Mouse (Mus musculus) embryonic facial prominence, embryonic 13.5 days (tissue): ENCODE measurements at regions not wholly inside any gene's neighbourhood (a gene's known extent, or its start where the extent isn't known, plus 50 kb on each side); places are given as distances from the start of the nearest gene placed in this dataset.

Experiments
- ATAC-seq: fragments of 200-750 bp; cut with Nextera tagmentation; 2 replicates; pipeline ENCODE4 v1.8.0; 2017; ENCODE audit warnings: low read depth; ENCODE audit not compliant: insufficient number of reproducible peaks, insufficient read depth, low FRiP score, low TSS enrichment
- H3K27ac ChIP-seq: fragments of 300-500 bp; sonication (generic); 2 replicates; pipeline ENCODE4 v1.5.1; 2015; ENCODE audit warnings: moderate library complexity, mild to moderate bottlenecking, inconsistent platforms
- H3K27me3 ChIP-seq: fragments of 300-500 bp; sonication (generic); 2 replicates; pipeline ENCODE4 v1.6.1; 2015; ENCODE audit warnings: mild to moderate bottlenecking, inconsistent platforms
- H3K36me3 ChIP-seq: fragments of 300-500 bp; sonication (generic); 2 replicates; pipeline ENCODE4 v1.6.1; 2015; ENCODE audit warnings: mild to moderate bottlenecking, inconsistent platforms
- H3K4me1 ChIP-seq: fragments of 300-500 bp; sonication (generic); 2 replicates; pipeline ENCODE4 v1.6.1; 2015; ENCODE audit warnings: inconsistent platforms
- H3K4me2 ChIP-seq: fragments of 300-500 bp; sonication (generic); 2 replicates; pipeline ENCODE4 v1.6.1; 2015; ENCODE audit warnings: moderate library complexity, mild to moderate bottlenecking, inconsistent platforms
- H3K4me3 ChIP-seq: fragments of 300-500 bp; sonication (generic); 2 replicates; pipeline ENCODE4 v1.5.1; 2015; ENCODE audit warnings: mild to moderate bottlenecking, inconsistent platforms
- H3K9ac ChIP-seq: fragments of 300-500 bp; sonication (generic); 2 replicates; pipeline ENCODE4 v1.6.1; 2015; ENCODE audit warnings: mild to moderate bottlenecking, inconsistent platforms
- H3K9me3 ChIP-seq: fragments of 300-500 bp; sonication (generic); 2 replicates; pipeline ENCODE4 v1.6.1; 2016; ENCODE audit warnings: inconsistent platforms
- WGBS: fragments of 180-500 bp; shearing (Covaris S2); methylation state at CpG from one replicate; pipeline ENCODE4 v1.1.7; 2015; ENCODE audit warnings: mixed read lengths; 5-methylcytosine and 5-hydroxymethylcytosine counted together

- no peak for ATAC-seq
- H3K9ac ChIP-seq = no peak overlapping the region
- WGBS = 80% methylated on average over 3 of the region's 3 CpGs
- H3K9me3 ChIP-seq = no peaks in the 10 kb centered on the region
- no peaks in the 10 kb centered on the region for H3K36me3 ChIP-seq
- H3K27ac ChIP-seq = no peak overlapping the region
- H3K27me3 ChIP-seq = no peaks in the 10 kb centered on the region
- H3K4me3 ChIP-seq = no peak overlapping the region
- no peak overlapping the region for H3K4me2 ChIP-seq
- H3K4me1 ChIP-seq = 0 out of 2 replicates have a peak, but pooled peaks cover 4% of the 10 kb centered on the region
These were observed 2092.3 kb downstream of the 4930444P10Rik start for GRCm38 (mm10) chr1:14000605-14001395.

GRCm38 (mm10) chr1:13998178-13998708, 2094.9 kb downstream of the 4930444P10Rik start:
- no peak for ATAC-seq
- Histone ChIP-seq H3K4me3 (no peak overlapping the region), H3K9me3 (no peaks in the 10 kb centered on the region), H3K27ac (no peak overlapping the region), H3K27me3 (no peaks in the 10 kb centered on the region), H3K9ac (no peak overlapping the region), H3K4me1 (0 out of 2 replicates have a peak, but pooled peaks cover 4% of the 10 kb centered on the region), H3K4me2 (no peak overlapping the region), H3K36me3 (no peaks in the 10 kb centered on the region)
- WGBS = 92% methylated on average over 9 of the region's 11 CpGs

DNA sequence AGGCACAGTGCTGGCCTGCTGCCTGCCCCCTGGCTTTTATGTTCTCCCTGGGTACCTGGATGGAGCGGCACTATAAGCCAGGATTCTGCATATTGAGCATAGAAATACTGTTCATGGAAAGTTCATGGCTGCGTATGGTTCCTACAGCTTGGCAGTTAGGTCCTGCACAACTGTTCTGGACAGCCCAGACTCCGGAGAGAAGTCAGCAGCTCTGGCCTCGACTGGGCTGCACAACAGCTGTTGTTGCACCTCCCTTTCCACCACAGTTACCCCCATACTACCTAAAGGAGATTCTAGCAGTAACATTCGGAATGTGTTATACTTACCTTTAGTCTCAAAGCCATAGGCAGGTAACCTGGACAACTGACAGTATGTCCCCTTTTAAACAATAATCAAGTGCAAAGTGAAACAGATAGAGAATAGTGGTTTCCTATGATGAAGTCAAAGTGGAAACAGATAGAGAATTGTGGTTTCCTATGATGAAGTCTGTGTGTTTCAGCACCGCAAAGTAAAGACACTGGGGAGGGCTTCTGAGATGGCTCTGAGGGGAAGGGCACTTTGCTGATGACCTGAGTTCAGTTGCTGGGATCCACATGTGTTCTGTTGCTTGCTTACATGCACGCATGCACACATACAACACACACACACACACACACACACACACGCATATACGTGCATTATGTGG, 2099.2 kb downstream of the 4930444P10Rik start:
- WGBS = 90% methylated on average over 9 of the region's 9 CpGs

DNA sequence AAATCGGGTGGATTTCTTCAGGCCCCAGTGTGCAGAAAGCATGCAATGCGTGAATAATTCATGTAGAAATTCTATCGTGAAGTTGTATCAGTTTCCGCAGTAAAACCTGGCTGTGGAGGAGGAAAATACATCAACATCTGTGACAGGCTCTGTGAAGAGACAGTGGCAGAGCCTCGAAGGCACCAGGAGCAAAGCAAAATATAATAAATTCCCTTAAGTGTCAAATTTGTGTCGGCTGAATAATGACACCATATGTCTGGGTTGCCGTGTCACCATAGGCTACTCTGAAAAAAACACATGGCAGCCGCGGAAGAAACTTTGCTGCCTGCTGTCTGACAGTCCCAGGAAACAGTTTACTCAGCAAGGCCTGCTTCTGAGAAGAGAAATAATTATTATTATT, 2100.1 kb downstream of the 4930444P10Rik start:
- 43% methylated on average over 9 of the region's 9 CpGs for WGBS
- Histone ChIP-seq H3K9me3 (no peaks in the 10 kb centered on the region), H3K27ac (no peak overlapping the region), H3K4me1 (no peaks in the 10 kb centered on the region), H3K4me2 (no peak overlapping the region), H3K4me3 (no peak overlapping the region), H3K9ac (no peak overlapping the region), H3K27me3 (no peaks in the 10 kb centered on the region), H3K36me3 (no peaks in the 10 kb centered on the region)
- no peak for ATAC-seq

More for the DNA sequence above, 2099.2 kb downstream of the 4930444P10Rik start:
- Histone ChIP-seq H3K27ac (no peak overlapping the region), H3K4me2 (no peak overlapping the region), H3K4me1 (no peaks in the 10 kb centered on the region), H3K4me3 (no peak overlapping the region), H3K9me3 (no peaks in the 10 kb centered on the region), H3K36me3 (no peaks in the 10 kb centered on the region), H3K27me3 (no peaks in the 10 kb centered on the region), H3K9ac (no peak overlapping the region)
- ATAC-seq = no peak

DNA sequence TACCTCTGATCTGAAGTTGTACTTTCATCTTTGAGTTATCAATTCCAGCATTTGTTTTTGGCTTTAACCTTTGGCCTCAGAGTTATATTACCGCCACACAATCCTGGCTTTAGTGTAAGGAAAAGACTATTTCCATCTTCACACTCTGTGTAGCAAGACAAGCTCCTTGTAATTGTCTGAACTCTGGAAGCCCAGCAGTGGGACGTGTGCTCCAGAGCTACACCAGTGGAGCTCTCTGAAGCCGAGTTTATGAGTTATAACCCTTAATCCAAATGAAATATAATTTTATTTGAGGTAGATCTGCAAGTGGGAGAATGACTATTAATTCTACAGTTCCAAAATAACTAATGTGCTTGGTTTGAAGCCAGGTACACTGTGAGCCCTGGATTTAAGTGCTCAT, 2103.8 kb downstream of the 4930444P10Rik start:
- no peak overlapping the region for H3K4me3 ChIP-seq
- no peaks in the 10 kb centered on the region for H3K4me1 ChIP-seq
- H3K9ac ChIP-seq = no peak overlapping the region
- H3K4me2 ChIP-seq = no peak overlapping the region
- 72% methylated on average over 3 of the region's 3 CpGs for WGBS
- no peak for ATAC-seq
- no peaks in the 10 kb centered on the region for H3K36me3 ChIP-seq
- H3K27me3 ChIP-seq = no peaks in the 10 kb centered on the region
- no peak overlapping the region for H3K27ac ChIP-seq
- H3K9me3 ChIP-seq = no peaks in the 10 kb centered on the region

DNA sequence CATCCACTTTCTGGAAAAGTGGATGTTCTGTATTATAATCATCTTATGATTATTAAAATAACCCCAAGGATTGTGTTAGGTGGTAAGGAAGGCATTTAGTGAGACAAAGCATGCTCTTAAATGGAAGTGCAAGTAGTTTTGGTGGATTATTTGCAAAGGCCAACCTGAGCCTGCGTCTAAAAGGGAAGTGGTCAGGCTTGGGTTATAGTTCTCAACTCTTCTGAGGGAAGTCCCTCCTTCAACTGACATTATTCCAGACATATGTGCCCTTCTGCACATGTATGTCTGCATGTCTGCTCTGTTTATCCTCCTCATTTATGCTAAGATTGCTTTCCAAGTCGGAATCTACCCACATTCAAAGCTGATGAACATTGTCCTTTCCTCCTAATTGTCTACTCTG, 2108.3 kb downstream of the 4930444P10Rik start:
- Histone ChIP-seq H3K4me3 (no peak overlapping the region), H3K4me1 (no peaks in the 10 kb centered on the region), H3K27ac (no peak overlapping the region), H3K4me2 (no peak overlapping the region), H3K9ac (no peak overlapping the region), H3K27me3 (no peaks in the 10 kb centered on the region), H3K9me3 (no peaks in the 10 kb centered on the region), H3K36me3 (no peaks in the 10 kb centered on the region)
- WGBS = 92% methylated on average over 2 of the region's 2 CpGs
- no peak for ATAC-seq

DNA sequence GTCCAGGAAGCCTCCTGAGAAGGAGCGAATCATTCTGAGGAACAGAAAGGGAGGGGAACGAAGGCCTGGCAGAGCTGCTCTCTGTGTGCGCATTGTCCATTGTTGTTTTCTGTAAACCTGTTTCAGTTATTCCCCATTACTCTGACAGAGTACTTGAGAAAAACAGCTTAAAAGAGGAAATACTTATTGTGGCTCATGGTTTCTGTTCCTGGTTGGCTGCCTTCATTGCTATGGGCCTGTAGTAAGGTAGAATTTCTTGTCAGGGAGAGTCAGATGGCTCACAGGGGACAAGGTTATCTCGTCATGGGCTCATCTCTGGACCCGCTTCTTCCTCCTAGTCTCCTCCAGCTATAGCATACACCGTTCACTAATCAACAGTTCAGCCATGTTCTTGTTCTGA, 2112.9 kb downstream of the 4930444P10Rik start:
- H3K4me3 ChIP-seq = no peak overlapping the region
- no peaks in the 10 kb centered on the region for H3K9me3 ChIP-seq
- no peaks in the 10 kb centered on the region for H3K4me1 ChIP-seq
- no peaks in the 10 kb centered on the region for H3K36me3 ChIP-seq
- WGBS = 85% methylated on average over 6 of the region's 6 CpGs
- no peaks in the 10 kb centered on the region for H3K27me3 ChIP-seq
- no peak overlapping the region for H3K27ac ChIP-seq
- H3K4me2 ChIP-seq = no peak overlapping the region
- no peak for ATAC-seq
- no peak overlapping the region for H3K9ac ChIP-seq

DNA sequence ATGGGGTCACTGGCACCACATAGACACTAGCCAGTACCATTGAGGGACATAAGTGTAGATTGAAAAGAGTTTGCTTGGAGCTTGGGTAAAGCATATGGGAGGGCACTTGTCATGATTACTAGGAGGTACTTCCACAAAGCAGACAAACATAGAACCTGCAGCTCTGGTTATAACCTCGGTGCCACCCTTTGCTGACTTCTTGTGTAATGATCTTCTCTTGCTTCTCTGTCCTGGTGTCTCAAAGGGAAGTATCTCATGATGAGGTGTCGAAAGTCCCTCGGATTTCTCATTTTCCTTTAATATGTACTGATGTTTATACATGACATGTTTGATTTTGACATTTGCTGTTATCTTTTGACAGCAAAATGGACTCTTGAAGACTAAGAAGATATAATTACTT, 2114.5 kb downstream of the 4930444P10Rik start:
- Histone ChIP-seq H3K4me2 (no peak overlapping the region), H3K36me3 (no peaks in the 10 kb centered on the region), H3K27me3 (no peaks in the 10 kb centered on the region), H3K9ac (no peak overlapping the region), H3K27ac (no peak overlapping the region), H3K9me3 (no peaks in the 10 kb centered on the region), H3K4me3 (no peak overlapping the region), H3K4me1 (no peaks in the 10 kb centered on the region)
- WGBS = 87% methylated on average over 3 of the region's 3 CpGs
- ATAC-seq = no peak

DNA sequence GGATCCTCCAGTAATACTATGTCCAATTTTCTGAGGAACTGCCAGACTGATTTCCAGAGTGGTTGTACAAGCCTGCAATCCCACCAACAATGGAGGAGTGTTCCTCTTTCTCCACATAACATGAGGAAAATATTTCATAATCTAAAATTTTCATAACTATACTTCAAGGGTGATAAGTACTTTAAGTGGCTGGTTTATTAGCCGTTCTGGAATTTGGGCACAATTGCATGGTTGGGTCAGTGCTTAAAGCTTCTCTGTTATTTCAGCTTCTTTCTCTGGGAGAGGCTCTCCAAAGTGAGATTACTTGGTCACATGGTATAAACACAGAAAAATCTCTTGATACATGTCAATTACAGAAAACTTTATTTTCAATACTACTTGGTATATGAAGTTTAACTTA, 2115.9 kb downstream of the 4930444P10Rik start:
- no peak overlapping the region for H3K4me2 ChIP-seq
- no peak overlapping the region for H3K9ac ChIP-seq
- no peaks in the 10 kb centered on the region for H3K9me3 ChIP-seq
- 83% methylated on average over 1 of the region's 1 CpGs for whole genome bisulfite sequencing
- ATAC-seq = no peak
- H3K4me3 ChIP-seq = no peak overlapping the region
- no peak overlapping the region for H3K27ac ChIP-seq
- H3K4me1 ChIP-seq = no peaks in the 10 kb centered on the region
- no peaks in the 10 kb centered on the region for H3K27me3 ChIP-seq
- no peaks in the 10 kb centered on the region for H3K36me3 ChIP-seq

DNA sequence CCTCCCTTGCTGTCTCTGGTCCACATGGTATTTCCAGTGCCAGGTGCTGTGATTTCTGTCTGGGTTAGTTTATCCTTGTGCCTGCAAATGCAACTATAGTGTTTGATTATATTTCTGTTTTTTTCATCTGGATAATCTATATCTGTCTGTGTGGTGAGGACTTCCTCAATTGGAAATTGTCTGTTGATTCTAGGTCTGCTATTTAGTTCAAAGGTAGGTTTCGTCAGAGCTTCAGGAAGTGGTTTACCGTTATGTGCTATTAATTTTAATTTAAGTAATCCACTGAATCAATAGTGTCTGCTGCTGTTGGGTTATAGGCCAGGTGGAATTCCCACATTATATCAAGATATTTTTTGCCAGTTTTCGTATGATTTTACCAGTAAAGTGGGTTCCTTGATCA, 2143.9 kb downstream of the 4930444P10Rik start:
- WGBS = 80% methylated on average over 3 of the region's 3 CpGs
- no peaks in the 10 kb centered on the region for H3K27me3 ChIP-seq
- no peak overlapping the region for H3K9ac ChIP-seq
- H3K36me3 ChIP-seq = no peaks in the 10 kb centered on the region
- no peak overlapping the region for H3K4me2 ChIP-seq
- ATAC-seq = no peak
- no peak overlapping the region for H3K4me3 ChIP-seq
- H3K27ac ChIP-seq = no peak overlapping the region
- H3K4me1 ChIP-seq = no peaks in the 10 kb centered on the region
- no peaks in the 10 kb centered on the region for H3K9me3 ChIP-seq

DNA sequence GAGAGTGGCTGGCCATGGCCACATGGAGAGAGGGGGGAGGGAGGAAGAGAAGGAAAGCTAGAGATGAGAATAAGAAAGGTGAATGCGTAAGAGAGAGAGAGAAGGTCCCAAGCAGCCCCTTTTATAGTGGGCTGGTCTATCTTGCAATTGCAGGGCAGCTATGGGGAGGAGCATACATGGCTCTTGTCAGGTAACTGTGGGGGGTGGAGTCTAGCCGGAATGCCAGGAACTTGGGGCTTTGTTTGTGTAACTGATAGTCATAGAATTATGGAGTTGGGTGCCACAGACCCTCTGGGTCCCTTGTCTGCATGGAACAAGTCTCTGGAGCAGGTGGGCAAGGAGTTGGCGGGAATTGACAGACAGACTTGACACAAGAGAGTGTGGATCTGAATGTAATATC, 2151.8 kb downstream of the 4930444P10Rik start:
- H3K4me1 ChIP-seq = no peaks in the 10 kb centered on the region
- WGBS = 95% methylated on average over 3 of the region's 3 CpGs
- no peak overlapping the region for H3K9ac ChIP-seq
- no peak overlapping the region for H3K4me3 ChIP-seq
- ATAC-seq = no peak
- H3K9me3 ChIP-seq = no peaks in the 10 kb centered on the region
- H3K27ac ChIP-seq = no peak overlapping the region
- no peak overlapping the region for H3K4me2 ChIP-seq
- H3K36me3 ChIP-seq = no peaks in the 10 kb centered on the region
- H3K27me3 ChIP-seq = no peaks in the 10 kb centered on the region

DNA sequence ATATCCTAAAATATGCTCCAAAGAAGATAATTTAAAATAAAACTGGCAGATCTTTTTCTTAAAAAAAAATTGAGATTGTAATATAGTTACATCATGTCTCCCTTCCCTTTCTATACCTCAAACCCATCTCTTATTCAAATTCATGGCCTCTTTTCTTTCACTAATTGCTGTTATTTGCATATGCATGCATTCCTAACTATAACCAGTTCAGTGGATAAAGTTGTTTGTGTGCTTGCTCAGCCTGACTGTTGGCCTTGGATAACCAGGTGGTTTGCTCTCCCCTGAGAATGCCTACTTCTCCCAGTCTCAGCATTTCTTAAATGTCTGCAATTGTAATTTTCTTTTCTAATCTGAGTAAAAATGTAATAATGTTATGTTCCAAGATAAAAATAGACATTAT, 2154.8 kb downstream of the 4930444P10Rik start:
- Histone ChIP-seq H3K4me1 (no peaks in the 10 kb centered on the region), H3K9ac (no peak overlapping the region), H3K4me2 (no peak overlapping the region), H3K36me3 (no peaks in the 10 kb centered on the region), H3K27me3 (no peaks in the 10 kb centered on the region), H3K27ac (no peak overlapping the region), H3K9me3 (no peaks in the 10 kb centered on the region), H3K4me3 (no peak overlapping the region)
- no peak for ATAC-seq
